Mouse (Mus musculus) cerebellum, adult 2 months (tissue): ENCODE results near the gene Tspo2.

Source experiments
- CTCF ChIP-seq: fragments of 200-500 bp; IDR thresholded peaks from 2 replicates; pipeline ENCODE4 v1.5.1; 2011; ENCODE audit warnings: low read depth, mild to moderate bottlenecking, control low read depth, low read length, moderate library complexity, borderline replicate concordance; ENCODE audit not compliant: insufficient read depth
- POLR2A ChIP-seq: fragments of 200-500 bp; IDR thresholded peaks from 2 replicates; pipeline ENCODE4 v1.6.1; 2011; ENCODE audit warnings: low read length, control low read depth, borderline replicate concordance; ENCODE audit not compliant: insufficient read depth

- no peak for TF ChIP-seq CTCF
- TF ChIP-seq POLR2A, result no peak
These were observed 31.8 kb downstream of the Tspo2 start for GRCm38 (mm10) chr17:48419571-48419970.
